Mouse (Mus musculus) thymus, adult 2 months (tissue): ENCODE measurements around the gene Bbc3. TPM values are rescaled to one million over a fixed set of nuclear protein-coding genes. Genes with fewer than 3 reads are reported as not detected.
A peak's percentile ranks its signal among the peaks of the same experiment; 100 is the strongest.
"Not testable (repeated sequence)": the region's sequence is repeated elsewhere in the genome, so short reads cannot be mapped to it uniquely, and the experiment has no call there.

ENCODE experiments used
- DNase-seq: peaks from one replicate; pipeline ENCODE4 v3.0.0; 2021
- H3K27ac ChIP-seq: fragments of 200-500 bp; 2 replicates; pipeline ENCODE4 v1.5.1; 2012; ENCODE audit warnings: low read length, control low read depth; ENCODE audit not compliant: control insufficient read depth, insufficient read depth
- H3K27me3 ChIP-seq: fragments of 200-500 bp; 2 replicates; pipeline ENCODE4 v1.6.1; 2012; ENCODE audit warnings: mild to moderate bottlenecking, low read length, moderate library complexity, mixed read lengths; ENCODE audit not compliant: control insufficient read depth, insufficient read depth
- H3K36me3 ChIP-seq: fragments of 200-500 bp; 2 replicates; pipeline ENCODE4 v1.6.1; 2012; ENCODE audit warnings: mild to moderate bottlenecking, low read length, moderate library complexity; ENCODE audit not compliant: control insufficient read depth, insufficient read depth
- H3K4me1 ChIP-seq: fragments of 200-500 bp; replicated peaks from 2 replicates; pipeline ENCODE4 v1.6.1; 2012; ENCODE audit warnings: low read length; ENCODE audit not compliant: control insufficient read depth, insufficient read depth
- H3K4me3 ChIP-seq: fragments of 200-500 bp; 2 replicates; pipeline ENCODE4 v1.5.1; 2012; ENCODE audit warnings: mild to moderate bottlenecking, low read length, control low read depth, moderate library complexity; ENCODE audit not compliant: control insufficient read depth, insufficient read depth
- CTCF ChIP-seq: fragments of 200-500 bp; IDR thresholded peaks from 2 replicates; pipeline ENCODE4 v1.5.1; 2012; ENCODE audit warnings: mild to moderate bottlenecking, control low read depth, low read length, moderate library complexity, borderline replicate concordance; ENCODE audit not compliant: control insufficient read depth, poor library complexity, insufficient read depth; ENCODE audit errors: extremely low read depth
- POLR2A ChIP-seq: fragments of 200-500 bp; IDR thresholded peaks from 2 replicates; pipeline ENCODE4 v1.6.1; 2012; ENCODE audit warnings: mild to moderate bottlenecking, low read length, control low read depth, moderate library complexity; ENCODE audit not compliant: control insufficient read depth, poor library complexity, insufficient read depth; ENCODE audit errors: extremely low read depth
- WGBS: fragments of 180-500 bp; shearing (Covaris S2); methylation state at CpG from one replicate; pipeline ENCODE4 v1.1.7; 2018; 5-methylcytosine and 5-hydroxymethylcytosine counted together
- polyA plus RNA-seq: library from polyadenylated mRNA; depleted of rRNA; stranded (reverse); fragments of >200 nt; gene quantifications from 2 replicates; pipeline ENCODE4 v1.2.3, GENCODE M21; 2012; rRNA removed

Bbc3 gene
- polyA plus RNA-seq: 49.8 and 84.9 TPM in 2 replicates

GRCm38 (mm10) chr7:16308093-16308492 is at the start of gene Bbc3:
Gene Bbc3, plus strand, starts transcription at chr7:16308393.
- WGBS: 58% methylated on average over 1 of the region's 1 CpGs
- not testable (repeated sequence) for H3K36me3 ChIP-seq, DNase-seq
- Histone ChIP-seq H3K27ac (peak within 1 kb of the TSS; percentile 4; the same call in 1 of the 2 replicates), H3K4me1 (peaks cover 41% of the 10 kb centered on the region), H3K4me3 (peak within 1 kb of the TSS; percentile 26), H3K27me3 (peaks cover 10% of the 10 kb centered on the region; the same call in 1 of the 2 replicates)

GRCm38 (mm10) chr7:16259110-16259590 is 49.0 kb upstream of the Bbc3 start, which contains the start of gene C5ar1:
Gene C5ar1, minus strand, starts transcription at chr7:16259540.
- no peaks in the 10 kb centered on the region for H3K36me3 ChIP-seq
- H3K27ac ChIP-seq: no peak within 1 kb of the TSS
- no peak for DNase-seq
- H3K27me3 ChIP-seq: no peaks in the 10 kb centered on the region
- 76% methylated on average over 5 of the region's 5 CpGs for WGBS
- TF ChIP-seq POLR2A (no peak), CTCF (no peak)
- H3K4me3 ChIP-seq: no peak within 1 kb of the TSS
- no peaks in the 10 kb centered on the region for H3K4me1 ChIP-seq

GRCm38 (mm10) chr7:16261097-16261496 is 47.1 kb upstream of the Bbc3 start:
- 63% methylated on average over 1 of the region's 1 CpGs for WGBS
- Histone ChIP-seq H3K27me3 (no peaks in the 10 kb centered on the region), H3K4me1 (no peaks in the 10 kb centered on the region), H3K4me3 (no peak overlapping the region), H3K27ac (no peak overlapping the region), H3K36me3 (no peaks in the 10 kb centered on the region)
- TF ChIP-seq CTCF: no peak
- no peak for TF ChIP-seq POLR2A
- no peak for DNase-seq

- no peak for TF ChIP-seq CTCF
- Histone ChIP-seq H3K27ac (no peak overlapping the region), H3K4me3 (no peak overlapping the region), H3K36me3 (no peaks in the 10 kb centered on the region), H3K27me3 (no peaks in the 10 kb centered on the region), H3K4me1 (no peaks in the 10 kb centered on the region)
- DNase-seq: peak; percentile 77
- WGBS: 14% methylated on average over 8 of the region's 8 CpGs
Measured at GRCm38 (mm10) chr7:16263015-16263787, 45.0 kb upstream of the Bbc3 start.

GRCm38 (mm10) chr7:16263843-16264242 is 44.4 kb upstream of the Bbc3 start:
- 10% methylated on average over 5 of the region's 5 CpGs for WGBS
- no peak overlapping the region for H3K27ac ChIP-seq
- TF ChIP-seq CTCF (no peak), POLR2A (no peak)
- H3K27me3 ChIP-seq: no peaks in the 10 kb centered on the region
- DNase-seq: no peak
- H3K36me3 ChIP-seq: no peaks in the 10 kb centered on the region
- no peaks in the 10 kb centered on the region for H3K4me1 ChIP-seq
- no peak overlapping the region for H3K4me3 ChIP-seq

GRCm38 (mm10) chr7:16265856-16266255 is 42.3 kb upstream of the Bbc3 start:
- Histone ChIP-seq H3K4me3 (no peak overlapping the region), H3K4me1 (no peaks in the 10 kb centered on the region), H3K27me3 (no peaks in the 10 kb centered on the region), H3K36me3 (no peaks in the 10 kb centered on the region), H3K27ac (no peak overlapping the region)
- DNase-seq: no peak
- no peak for TF ChIP-seq POLR2A
- no peak for TF ChIP-seq CTCF
- 93% methylated on average over 11 of the region's 11 CpGs for WGBS

GRCm38 (mm10) chr7:16266593-16266992 is 41.6 kb upstream of the Bbc3 start:
- not testable (repeated sequence) for H3K4me3 ChIP-seq, H3K27me3 ChIP-seq, H3K27ac ChIP-seq, H3K36me3 ChIP-seq, DNase-seq, H3K4me1 ChIP-seq
- 22% methylated on average over 7 of the region's 7 CpGs for WGBS
